Mouse (Mus musculus) retina, adult 2 months (tissue): ENCODE data around the gene Dnase2a.

Source experiments
- DNase-seq: peaks from one replicate; pipeline ENCODE4 v3.0.0-alpha.2; 2012; ENCODE audit warnings: low read depth, low spot score

The Dnase2a gene

DNA sequence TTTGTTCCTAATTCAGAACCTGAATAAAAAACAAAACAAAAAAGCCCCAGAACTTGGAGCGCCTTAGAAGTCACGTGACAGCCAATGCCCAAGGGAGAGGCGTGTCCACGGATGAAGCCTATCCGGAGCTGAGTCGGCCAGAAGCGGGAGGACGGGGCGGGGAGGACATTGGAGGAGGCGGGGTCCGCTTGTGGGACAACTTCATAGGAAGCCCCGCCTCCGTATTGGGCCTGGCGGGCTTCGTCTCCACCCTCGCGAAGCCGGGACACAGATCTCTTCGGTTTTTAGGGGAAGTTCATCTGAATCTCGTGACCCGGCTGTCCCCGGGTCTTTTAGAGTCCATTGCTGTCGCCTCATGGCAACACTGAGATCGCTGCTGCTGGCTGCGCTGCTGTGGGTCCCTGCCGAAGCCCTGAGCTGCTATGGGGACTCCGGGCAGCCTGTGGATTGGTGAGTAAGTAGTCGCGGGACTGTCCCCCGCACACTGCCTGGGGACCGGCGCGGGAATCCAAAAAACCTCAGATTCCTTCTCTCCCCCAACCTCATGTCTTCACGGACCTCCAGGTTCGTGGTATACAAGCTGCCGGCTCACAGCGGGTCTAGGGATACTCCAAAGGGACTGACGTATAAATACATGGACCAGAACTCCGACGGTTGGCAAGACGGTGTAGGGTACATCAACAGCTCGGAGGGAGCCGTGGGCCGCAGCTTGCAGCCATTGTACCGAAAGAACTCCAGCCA, at the start of gene Dnase2a:
Gene Dnase2a, plus strand, starts transcription at position 140 of the 741 bp plus-strand sequence.
- DNase-seq: peak; percentile 64

DNA sequence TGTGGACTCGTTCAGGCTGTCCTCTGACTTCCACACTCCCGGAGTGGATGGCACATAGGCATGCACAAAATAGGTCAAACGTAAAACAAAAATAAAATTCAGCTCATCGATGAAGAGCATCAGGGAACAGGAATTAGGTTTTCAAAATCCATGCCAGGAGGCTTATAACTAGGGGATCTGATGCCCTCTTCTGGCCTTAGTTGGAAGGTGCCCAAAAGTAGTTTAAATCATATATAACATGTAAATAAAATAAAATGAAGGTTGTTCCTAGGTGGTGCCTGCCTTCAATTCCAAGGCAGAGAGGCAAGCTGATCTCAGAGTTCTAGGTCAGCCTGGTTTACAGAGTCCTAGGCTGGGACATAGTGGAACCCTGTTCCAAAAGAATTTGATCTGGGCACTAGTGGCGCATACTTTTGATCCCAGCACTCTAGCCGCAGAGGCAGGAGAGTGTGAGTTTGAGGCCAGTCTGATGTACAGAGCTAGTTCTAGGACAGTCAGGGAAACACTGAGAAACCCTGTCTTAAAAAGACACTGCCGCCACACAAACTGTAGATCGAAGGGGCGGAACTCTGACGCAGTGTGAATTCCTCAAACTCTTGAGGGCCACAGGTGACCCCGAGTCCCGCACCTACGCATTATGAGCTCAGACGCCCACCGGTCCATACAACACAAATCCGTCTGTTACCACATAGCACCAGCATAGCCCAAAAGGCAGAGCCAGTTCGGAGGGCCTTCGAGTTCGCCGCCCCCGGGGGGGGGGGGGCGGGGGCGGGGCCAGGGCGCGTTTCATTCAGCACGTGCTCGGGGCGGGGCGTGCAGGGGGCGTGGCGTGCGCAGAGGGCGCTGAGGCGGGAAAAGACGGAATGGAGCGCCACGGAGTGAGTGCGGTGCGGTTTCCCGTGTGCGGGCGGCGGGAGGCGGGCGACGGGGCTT, 36.7 kb upstream of the Dnase2a start, which contains the start of gene Syce2:
Gene Syce2, plus strand, starts transcription at position 736 of the 933 bp plus-strand sequence.
- DNase-seq: peak; percentile 52

DNA sequence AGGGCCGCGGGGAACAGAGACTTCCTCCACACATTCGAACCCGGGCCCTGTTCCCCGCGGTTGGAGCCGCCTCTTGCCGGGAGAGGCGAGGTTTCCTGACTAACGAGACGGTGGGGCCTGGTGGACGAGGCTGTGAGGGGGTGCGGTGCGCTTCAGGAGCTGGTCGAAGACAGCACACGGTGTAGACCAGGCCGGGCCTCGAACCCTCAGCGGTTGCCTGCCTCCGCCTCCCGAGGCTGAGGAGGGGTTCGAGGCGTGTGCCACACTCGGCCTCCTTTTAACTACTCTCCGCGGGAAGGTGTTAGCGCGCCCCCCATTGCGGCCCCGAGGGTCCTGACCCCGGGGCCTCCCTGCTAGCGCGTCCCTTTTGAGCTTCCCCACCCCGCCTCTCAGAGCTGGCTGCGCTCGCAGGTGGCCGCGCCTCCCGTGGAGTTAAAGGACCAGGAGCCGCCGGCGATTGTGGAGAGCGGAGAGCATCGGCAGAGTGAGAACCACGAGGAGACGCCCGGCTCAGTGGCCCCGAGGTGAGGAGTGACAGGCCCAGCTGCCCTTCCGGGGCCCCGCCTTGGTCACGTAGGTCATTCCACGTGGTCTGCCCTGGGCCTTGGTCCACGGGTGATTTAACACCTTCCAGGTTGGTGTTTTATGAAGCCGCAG, 35.9 kb upstream of the Dnase2a start:
- DNase-seq: no peak

DNA sequence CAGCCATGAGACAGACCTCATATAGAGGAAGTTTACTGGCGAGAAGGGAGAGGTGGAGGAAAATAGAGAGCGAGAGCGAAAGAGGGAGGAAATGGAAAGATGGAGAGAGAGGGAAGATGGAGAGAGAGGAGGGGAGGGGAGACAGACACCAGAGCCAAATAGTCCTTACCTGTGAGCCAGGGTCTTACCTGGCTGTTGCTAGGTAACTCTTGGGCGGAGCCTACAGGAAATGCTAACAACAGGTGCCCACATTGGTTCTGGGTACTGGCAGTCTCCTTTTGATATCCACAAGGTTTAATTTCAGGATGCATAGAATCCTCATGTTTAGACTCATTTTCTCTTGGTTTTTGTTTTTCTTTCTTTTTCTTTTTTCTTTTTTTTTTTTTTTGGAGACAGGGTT, 35.3 kb upstream of the Dnase2a start:
- DNase-seq: no peak

DNA sequence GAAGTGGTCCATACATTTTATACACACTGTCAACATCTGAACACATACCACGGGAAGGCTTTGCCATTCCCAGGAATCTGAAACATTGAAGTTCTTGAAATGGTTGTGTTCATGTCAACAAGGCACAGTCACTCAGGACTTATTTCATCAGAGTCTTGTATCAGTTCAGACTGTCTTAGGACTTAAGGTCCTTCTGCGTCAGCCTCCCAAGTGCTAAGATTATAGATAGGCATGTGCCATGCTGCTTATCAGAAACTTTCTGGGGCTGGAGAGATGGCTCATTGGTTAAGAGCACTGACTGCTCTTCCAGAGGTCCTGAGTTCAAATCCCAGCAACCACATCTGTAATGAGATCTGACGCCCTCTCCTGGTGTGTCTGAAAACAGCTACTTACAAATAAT, 34.0 kb upstream of the Dnase2a start:
- DNase-seq: no peak

DNA sequence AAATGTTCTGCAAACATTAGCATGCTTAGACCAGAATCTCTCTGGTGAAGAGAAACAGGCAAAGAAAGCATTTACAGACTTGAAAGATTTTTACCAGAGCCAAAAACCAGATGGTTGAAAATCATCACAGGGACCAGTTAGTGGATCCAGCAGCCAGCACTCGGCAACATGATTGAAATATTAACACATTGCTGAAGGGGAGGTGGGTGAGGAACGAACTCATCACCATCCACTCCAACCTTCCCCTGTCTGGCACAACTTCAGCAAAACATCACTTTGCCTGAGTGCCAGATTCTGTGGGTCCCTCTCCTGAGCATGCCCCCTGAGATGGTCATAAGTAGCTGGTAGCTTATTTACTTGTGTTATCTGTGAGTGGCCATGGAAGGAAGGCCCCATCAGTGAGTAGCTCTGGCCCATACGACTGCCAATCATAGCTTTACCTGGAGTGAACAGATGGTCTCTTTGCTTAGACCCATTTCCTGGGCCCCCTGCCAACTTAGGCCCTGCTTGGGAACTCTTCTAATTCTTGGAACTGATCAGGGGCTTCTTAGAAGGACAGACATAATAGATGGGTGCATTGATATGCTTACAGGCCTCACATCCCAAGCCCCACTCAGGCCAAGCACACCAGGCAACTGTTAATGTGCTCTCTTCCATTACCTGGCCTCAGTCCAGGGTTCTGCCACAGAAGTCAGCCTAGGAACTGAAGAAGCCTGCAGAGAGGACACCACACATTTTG, 30.9 kb upstream of the Dnase2a start:
- DNase-seq: no peak

DNA sequence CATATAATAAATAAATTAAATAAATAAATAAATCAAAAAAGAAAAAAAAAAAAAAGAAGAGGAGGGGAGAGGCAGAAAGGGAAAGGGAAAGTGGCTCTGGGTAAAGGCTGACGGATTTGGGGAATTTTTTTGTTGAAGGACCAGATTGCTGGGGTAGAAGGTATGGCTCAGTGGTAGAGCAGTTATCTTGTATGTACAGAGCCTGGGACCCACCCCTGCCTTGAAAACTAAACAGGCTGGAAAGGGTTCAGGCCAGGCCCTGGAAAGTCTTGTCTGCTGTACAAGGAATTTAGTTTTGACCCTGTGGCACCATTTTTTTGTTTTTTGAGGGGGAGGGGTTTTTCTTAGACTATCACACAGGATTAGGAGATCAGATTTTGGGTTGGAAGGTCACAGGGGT, 29.4 kb upstream of the Dnase2a start:
- DNase-seq: no peak

DNA sequence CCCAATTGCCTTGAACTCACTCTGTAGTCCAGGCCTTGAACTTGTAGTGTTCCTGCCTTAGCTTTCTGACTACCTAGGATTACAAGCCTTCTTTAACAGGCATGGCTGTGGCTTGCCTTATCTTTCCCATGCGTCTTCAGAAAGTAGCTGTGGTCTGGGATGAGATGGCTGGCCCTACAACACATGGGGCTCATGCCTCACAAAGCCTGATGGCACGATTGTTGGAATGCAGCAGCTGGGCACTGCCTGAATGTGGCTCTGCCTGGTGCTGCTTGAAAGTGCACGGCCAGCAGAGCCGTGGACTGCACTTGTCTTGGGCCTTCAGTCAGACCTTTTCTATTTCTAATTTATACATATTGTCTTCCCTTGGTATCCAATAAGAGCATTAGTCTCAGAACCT, 23.6 kb upstream of the Dnase2a start:
- no peak for DNase-seq

DNA sequence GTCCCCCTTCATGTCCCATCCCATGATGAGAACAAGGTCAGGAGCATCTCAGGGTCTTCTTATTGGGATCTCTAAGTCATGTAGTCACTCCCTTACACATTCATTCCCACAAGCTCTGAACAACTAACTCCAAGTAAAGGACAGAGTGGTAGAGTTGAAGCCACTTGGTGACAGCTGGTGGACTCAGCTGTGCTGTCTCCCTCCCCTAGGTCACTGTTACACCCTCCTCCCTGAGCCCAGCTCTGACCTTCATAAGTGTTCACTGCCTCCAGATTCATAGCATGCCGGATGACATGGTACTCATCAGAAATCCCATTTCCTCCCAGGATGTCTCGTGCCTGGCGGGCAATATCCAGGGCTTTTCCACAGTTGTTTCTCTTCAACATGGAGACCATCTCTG, 20.1 kb upstream of the Dnase2a start:
- no peak for DNase-seq

DNA sequence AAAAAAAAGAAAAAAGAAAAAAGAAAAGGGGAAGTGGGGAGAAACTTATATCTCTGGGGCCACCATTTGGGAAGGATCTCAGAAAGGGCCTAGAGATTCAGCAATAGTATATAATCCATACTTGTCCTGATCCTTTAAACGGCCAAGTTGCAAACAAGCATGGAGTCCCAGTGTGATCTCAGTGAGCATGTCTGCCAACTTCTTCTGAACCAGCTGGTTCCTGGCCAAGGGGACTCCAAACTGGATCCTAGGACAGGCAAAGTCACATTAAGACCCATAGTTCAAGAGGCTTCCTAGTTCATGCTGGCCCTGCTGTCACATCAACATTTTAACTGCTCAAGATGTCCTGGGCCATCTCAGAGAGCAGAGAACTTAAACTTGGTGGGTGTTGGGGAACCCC, 19.2 kb upstream of the Dnase2a start:
- DNase-seq: no peak

DNA sequence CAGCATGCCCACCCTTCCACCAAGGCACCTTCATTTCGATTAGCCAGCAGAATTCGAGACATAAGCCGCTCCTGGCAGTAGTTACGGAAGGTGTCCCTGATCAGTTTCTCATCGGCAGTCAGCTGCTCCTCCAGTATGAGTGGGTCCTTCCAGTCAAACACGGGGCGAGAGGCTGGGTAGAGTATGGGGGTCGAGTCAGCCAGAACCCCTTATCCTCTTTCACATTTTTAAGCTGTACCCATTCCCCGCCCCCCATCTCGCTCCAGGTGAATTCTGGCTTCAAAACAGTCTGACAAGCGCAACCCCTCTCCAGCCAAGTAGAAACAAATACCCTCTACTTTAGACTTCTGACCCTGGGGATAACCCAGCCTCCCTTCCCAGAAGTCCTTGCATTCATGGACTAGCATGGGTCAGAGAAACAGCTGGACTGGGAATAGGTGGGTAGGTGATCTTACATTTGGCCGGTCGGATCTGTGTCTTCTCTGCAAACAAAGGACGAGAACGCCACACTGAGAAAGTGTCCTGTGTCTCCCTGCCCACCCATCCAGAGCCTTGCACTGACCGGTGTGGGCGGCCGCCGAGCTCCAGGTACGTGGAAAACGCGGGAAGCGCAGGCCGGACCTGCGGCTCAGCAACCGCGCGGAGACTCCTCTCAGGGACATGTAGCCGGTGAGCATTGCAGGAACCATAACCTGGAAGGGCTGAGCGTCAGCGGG, 15.2 kb upstream of the Dnase2a start:
- DNase-seq: no peak

DNA sequence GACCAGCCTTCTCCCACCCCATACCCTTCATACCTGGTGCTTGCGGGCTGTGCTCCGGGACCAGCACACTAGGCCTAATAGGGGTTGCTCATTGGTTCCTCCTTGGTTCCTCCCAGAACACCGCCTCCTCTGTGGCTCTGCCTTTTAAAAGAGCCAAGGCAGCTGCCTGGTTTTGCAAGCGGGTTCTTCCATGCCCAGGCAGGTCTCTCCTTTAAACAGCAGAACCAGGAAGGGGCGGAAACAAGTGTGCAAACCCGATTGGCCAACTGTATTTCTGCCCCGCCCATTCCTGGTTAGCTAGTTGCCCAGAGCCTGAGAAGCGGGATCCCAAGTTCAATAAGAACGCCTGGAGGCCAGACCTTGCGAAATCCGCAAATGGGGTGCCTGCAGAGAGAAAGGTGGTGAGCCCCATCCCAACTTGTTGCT, 14.6 kb upstream of the Dnase2a start, which contains the start of gene Gcdh:
Gene Gcdh, minus strand, starts transcription at position 213 of the 426 bp plus-strand sequence.
- peak; percentile 84 for DNase-seq

DNA sequence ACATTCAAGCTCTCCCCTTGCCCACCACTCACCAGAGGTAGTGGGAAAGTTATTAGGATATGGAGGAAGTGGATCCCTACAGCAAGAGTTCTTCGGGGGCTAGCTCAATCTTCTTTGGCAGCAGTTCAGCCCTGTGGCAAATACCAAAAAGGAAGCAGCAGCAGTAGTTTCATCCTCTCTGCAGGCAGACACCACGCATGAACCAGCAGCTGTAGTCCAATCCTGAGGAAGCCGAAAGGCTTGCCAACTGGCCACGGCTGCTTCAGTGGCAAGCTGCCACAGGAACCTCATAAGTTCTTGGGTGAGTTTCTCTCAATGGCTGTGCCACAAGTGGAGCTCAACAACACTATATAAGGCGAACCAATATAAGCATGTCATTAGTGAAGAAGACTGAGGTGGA, 12.4 kb upstream of the Dnase2a start:
- no peak for DNase-seq

DNA sequence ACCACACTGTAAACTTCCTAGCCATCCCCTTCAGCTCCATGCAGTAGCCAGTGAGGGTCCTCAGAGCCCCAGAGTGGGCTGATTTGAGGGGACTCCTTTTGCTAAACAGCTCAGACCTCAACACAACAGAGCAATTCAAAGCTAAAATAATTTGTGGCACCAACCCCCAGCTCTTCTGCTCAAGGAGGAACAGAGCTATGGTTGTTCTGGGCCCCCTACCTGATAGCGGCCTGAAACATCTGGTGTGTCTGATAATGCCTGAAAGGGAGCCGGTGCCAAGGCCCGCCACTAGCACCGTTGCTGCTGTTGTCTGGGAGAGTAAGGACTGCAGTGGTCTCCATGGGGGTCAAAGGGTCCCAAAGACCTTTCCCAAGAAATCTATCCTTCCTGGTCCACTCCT, 7.3 kb upstream of the Dnase2a start:
- no peak for DNase-seq

DNA sequence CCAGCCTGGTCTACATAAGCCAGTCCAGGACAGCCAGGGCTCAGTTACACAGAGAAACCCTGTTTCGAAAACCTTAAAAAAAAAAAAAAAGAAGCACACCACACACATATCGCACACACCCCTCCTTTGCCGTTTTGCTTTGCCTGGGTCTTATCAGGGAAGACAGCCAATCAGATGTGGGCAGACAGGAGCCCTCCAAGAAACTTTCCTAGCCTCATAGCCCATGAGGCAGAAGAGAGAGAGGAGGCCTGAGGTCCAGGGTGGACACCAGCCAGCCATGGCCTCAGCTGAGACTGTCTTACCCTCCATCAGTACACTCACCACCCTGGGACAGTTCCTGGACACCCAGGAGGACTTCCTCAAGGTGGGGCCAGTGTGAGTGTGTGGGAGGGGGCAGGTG, 6.6 kb upstream of the Dnase2a start, which contains the start of gene Klf1:
Gene Klf1, plus strand, starts transcription at position 177 of the 400 bp plus-strand sequence.
- DNase-seq: no peak

DNA sequence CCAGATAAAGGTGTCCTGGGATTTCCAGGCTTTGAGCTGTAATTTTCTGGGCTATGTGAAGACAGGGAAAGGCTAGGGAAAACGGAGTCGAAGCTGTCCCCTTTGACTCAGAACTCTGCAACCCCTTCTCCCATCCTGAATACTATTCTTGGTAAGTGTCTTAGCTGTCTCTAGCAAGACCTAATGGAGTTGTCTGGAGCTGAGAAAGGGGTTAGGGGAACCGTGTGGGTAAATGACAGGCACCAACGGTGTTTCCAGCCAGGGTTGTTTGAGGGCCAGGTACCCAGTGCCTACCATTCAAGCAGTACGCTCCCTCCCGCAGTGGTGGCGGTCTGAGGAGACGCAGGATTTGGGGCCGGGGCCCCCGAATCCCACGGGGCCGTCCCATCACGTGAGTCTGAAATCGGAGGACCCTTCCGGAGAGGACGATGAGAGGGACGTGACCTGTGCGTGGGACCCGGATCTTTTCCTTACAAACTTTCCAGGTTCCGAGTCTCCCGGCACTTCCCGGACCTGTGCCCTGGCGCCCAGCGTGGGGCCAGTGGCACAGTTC, 5.9 kb upstream of the Dnase2a start:
- DNase-seq: no peak

DNA sequence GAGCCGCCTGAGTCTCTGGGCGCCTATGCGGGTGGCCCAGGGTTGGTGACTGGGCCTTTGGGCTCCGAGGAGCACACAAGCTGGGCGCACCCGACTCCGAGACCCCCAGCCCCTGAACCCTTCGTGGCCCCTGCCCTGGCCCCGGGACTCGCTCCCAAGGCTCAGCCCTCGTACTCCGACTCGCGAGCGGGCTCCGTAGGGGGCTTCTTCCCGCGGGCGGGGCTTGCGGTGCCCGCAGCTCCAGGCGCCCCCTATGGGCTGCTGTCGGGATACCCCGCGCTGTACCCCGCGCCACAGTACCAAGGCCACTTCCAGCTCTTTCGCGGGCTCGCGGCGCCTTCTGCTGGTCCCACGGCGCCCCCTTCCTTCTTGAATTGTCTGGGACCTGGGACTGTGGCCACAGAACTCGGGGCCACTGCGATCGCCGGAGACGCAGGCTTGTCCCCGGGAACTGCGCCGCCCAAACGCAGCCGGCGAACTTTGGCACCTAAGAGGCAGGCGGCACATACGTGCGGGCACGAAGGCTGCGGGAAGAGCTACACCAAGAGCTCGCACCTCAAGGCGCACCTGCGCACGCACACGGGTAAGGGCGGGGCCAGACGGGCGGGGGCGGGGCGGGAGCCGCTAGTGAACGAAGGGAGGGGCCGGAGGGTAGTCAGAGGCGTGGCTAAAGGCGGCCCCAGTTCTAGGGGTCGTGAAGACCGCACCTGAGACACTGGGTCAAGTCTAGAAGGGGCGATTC, 5.3 kb upstream of the Dnase2a start:
- peak; percentile 50 for DNase-seq

DNA sequence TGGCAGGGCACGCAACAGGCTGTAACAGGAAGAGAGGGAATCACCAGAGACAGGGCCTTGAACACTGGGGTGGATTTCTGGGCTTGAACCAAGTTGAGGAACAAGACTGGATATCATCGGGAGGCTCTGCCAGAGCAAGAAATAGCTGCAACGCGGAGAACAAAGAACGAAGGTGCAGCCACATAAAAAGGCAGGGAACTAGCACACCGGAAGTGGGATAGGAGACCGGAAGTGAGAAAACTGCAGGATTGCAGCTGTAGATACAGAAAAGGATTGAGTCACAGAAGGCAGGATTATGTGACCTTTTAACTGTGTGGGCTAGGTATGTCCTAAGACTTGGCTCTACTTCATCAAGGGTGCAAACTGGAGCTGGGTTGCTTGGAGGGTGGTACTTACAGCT, 4.0 kb upstream of the Dnase2a start:
- no peak for DNase-seq

DNA sequence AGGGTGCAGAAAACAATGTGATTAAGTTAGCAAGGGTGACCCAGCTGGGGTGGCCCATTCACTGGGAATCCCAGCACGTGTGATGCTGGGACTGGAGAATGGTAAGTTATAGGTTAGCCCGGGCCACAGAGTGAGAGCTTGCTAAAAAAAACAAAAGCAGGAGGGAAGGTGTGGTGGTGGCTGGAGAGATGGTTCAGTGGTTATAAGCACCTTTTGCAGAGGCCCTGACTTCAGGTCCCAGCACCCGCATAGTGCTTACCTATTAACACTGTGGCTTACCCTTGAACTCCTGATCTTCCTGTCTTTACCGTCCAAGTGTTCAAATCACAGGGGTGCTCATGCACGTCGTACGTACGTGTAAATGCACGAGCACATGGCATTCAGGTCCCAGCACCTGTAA, 1.3 kb upstream of the Dnase2a start:
- no peak for DNase-seq

DNA sequence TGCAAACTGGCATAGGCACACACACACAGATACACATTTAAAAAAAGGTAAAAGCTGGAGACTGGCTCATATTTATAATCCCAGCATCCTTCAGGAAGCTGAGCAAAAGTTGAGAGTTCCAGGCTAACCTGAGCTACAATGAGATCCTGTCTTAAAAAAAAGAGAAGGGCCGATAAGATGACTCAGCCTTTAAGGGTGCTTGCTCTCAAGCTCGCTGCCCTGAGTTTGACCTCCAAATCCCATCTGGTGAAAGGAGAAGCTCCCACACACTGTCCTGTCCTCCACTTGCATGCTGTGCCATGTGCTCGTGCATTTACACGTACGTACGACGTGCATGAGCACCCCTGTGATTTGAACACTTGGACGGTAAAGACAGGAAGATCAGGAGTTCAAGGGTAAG, 867 bp upstream of the Dnase2a start:
- no peak for DNase-seq
